Mouse (Mus musculus) midbrain, embryonic 12.5 days (tissue): ENCODE data around the gene Tdg. TPM values are rescaled to one million over a fixed set of nuclear protein-coding genes. Genes with fewer than 3 reads are reported as not detected.
"Not testable (repeated sequence)": the region's sequence is repeated elsewhere in the genome, so short reads cannot be mapped to it uniquely, and the experiment has no call there.

Experiments
- ATAC-seq: fragments of 200-750 bp; cut with Nextera tagmentation; 2 replicates; pipeline ENCODE4 v1.8.0; 2017; ENCODE audit warnings: low read depth, moderate TSS enrichment, moderate library complexity; ENCODE audit not compliant: low FRiP score
- H3K27ac ChIP-seq: fragments of 300-500 bp; sonication (generic); replicated peaks from 2 replicates; pipeline ENCODE4 v1.5.1; 2016; ENCODE audit warnings: mild to moderate bottlenecking
- H3K27me3 ChIP-seq: fragments of 300-500 bp; sonication (generic); 2 replicates; pipeline ENCODE4 v1.6.1; 2016; ENCODE audit warnings: mild to moderate bottlenecking
- H3K36me3 ChIP-seq: fragments of 300-500 bp; sonication (generic); 2 replicates; pipeline ENCODE4 v1.6.1; 2016
- H3K4me1 ChIP-seq: fragments of 300-500 bp; sonication (generic); 2 replicates; pipeline ENCODE4 v1.6.1; 2016
- H3K4me2 ChIP-seq: fragments of 300-500 bp; sonication (generic); replicated peaks from 2 replicates; pipeline ENCODE4 v1.6.1; 2016; ENCODE audit warnings: mild to moderate bottlenecking, moderate library complexity
- H3K4me3 ChIP-seq: fragments of 300-500 bp; sonication (generic); 2 replicates; pipeline ENCODE4 v1.5.1; 2016; ENCODE audit warnings: mild to moderate bottlenecking
- H3K9ac ChIP-seq: fragments of 300-500 bp; sonication (generic); replicated peaks from 2 replicates; pipeline ENCODE4 v1.6.1; 2016; ENCODE audit warnings: mild to moderate bottlenecking, moderate library complexity
- H3K9me3 ChIP-seq: fragments of 300-500 bp; sonication (generic); 2 replicates; pipeline ENCODE4 v1.6.1; 2016; ENCODE audit warnings: mild to moderate bottlenecking
- WGBS: fragments of 180-500 bp; shearing (Covaris S2); methylation state at CpG from one replicate; pipeline ENCODE4 v1.1.7; 2016; 5-methylcytosine and 5-hydroxymethylcytosine counted together
- polyA plus RNA-seq: library from polyadenylated mRNA; unstranded; fragments of >200 nt; fragmentation: Nextera tagmentation; extraction: Ambion mirVana; gene quantifications from 2 replicates; pipeline ENCODE4 v1.2.1, GENCODE M21; 2016

Gene Tdg
- 290 and 294 TPM in 2 replicates for polyA plus RNA-seq

DNA sequence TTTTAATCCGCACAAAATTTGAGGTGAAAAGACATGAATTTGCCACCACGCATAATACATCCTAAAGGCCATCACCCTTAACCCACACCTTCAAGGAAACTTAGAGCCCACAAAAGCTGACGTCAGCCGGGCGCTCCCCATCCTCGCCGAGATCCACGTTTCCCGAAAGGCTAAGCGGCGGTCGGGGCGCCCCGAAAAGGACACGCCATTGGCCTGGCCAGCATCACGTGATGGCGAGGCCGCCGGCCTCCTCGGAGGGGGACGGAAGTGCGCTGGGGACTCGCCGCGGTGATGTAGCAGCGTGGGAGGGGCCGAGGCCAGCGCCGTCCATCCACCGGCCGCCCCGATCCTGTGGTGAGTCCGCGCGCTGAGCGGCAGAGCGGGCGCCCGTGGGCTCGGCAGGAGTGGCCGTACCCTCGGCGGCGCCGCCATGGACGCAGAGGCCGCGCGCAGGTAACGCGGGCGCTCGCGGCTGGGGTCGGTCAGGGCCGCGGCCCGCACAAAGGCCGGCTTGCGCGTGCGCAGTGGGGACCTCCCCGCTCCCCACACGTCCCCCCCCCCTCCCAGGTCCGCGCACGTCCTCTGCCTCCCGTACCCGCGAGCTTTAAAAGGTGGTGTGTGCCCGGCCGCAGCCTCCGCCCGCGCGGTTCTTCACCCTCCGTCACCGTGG is at the start of gene Tdg:
Tdg (plus strand) TSS at position 243 of the 670 bp plus-strand sequence.
- peak; percentile 98 for ATAC-seq
- Histone ChIP-seq H3K4me2 (peak within 1 kb of the TSS; percentile 81), H3K4me3 (peak within 1 kb of the TSS; percentile 69), H3K9ac (peak within 1 kb of the TSS; percentile 77), H3K36me3 (peaks cover 31% of the 10 kb centered on the region), H3K27ac (peak within 1 kb of the TSS; percentile 92), H3K4me1 (peaks cover 22% of the 10 kb centered on the region)
- H3K9me3 ChIP-seq, H3K27me3 ChIP-seq: not testable (repeated sequence)
- 0% methylated on average over 66 of the region's 78 CpGs for WGBS

DNA sequence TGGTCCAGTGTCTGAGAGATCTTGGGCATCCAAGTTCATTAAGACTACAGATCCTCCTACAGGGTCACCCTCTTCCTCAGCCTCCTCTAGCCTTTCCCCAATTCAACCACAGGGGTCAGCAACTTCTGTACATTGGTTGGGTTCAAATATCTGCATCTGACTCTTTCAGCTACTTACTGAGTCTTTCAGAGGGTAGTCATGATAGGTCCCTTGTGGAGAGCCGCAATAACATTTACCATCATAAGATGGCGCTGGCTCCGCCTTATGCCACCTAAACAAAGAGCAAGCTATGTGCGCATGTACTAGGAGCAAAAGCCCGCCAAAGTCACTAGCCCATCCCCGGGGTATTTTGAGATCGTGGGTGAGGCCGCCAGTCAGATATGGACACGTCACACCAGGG is 40.0 kb upstream of the Tdg start:
- H3K9ac ChIP-seq, H3K27ac ChIP-seq, H3K36me3 ChIP-seq, H3K4me1 ChIP-seq, ATAC-seq, H3K4me2 ChIP-seq, H3K9me3 ChIP-seq, H3K4me3 ChIP-seq, H3K27me3 ChIP-seq: not testable (repeated sequence)
- 86% methylated on average over 9 of the region's 9 CpGs for WGBS

DNA sequence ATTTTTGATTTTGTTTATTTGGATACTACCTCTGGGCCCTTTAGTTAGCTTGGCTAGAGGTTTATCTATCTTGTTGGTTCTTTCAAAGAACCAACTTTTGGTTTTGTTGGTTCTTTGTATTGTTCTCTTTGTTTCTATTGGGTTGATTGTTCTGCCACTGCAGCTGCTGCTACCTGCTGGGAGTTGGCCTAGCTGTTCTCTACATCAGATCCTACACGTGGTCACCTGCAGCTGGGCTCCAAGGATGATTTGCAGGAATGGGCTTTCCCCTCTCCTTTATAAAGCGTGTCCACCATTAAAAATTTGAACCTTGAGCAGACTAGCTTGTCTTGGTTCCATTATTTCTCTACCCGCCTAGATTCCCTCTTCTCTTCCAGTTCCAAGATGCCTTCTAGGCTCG is 35.2 kb upstream of the Tdg start:
- H3K27ac ChIP-seq, H3K36me3 ChIP-seq, H3K4me1 ChIP-seq, ATAC-seq, H3K27me3 ChIP-seq, H3K9ac ChIP-seq, H3K9me3 ChIP-seq, H3K4me3 ChIP-seq, H3K4me2 ChIP-seq: not testable (repeated sequence)
- 60% methylated on average over 4 of the region's 4 CpGs for WGBS

DNA sequence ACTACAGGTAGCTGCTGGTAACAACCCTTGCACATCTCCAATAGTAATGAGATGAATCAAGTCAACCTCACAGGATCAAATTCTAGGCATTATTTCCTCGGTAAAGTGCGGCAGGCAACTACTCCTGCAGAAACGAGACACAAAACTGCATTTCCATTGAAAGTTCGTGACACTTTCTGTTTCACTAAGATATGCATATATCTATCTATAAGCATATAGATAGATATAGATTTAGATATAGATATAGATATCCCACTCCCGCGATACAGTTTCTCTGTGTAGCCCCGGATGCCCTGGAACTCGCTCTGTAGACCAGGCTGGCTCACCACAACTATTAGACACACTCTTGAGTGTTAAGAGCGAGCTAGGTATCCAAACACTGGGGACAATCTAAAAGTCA is 7.4 kb upstream of the Tdg start:
- Histone ChIP-seq H3K4me1 (peaks cover 8% of the 10 kb centered on the region), H3K36me3 (no peaks in the 10 kb centered on the region), H3K9me3 (no peaks in the 10 kb centered on the region), H3K27me3 (no peaks in the 10 kb centered on the region), H3K27ac (peak overlapping the region; percentile 82; the same call in 1 of the 2 replicates), H3K4me3 (peak overlapping the region; percentile 72), H3K4me2 (peak overlapping the region; percentile 60), H3K9ac (peak overlapping the region; percentile 80)
- no peak for ATAC-seq
- 32% methylated on average over 9 of the region's 9 CpGs for WGBS

DNA sequence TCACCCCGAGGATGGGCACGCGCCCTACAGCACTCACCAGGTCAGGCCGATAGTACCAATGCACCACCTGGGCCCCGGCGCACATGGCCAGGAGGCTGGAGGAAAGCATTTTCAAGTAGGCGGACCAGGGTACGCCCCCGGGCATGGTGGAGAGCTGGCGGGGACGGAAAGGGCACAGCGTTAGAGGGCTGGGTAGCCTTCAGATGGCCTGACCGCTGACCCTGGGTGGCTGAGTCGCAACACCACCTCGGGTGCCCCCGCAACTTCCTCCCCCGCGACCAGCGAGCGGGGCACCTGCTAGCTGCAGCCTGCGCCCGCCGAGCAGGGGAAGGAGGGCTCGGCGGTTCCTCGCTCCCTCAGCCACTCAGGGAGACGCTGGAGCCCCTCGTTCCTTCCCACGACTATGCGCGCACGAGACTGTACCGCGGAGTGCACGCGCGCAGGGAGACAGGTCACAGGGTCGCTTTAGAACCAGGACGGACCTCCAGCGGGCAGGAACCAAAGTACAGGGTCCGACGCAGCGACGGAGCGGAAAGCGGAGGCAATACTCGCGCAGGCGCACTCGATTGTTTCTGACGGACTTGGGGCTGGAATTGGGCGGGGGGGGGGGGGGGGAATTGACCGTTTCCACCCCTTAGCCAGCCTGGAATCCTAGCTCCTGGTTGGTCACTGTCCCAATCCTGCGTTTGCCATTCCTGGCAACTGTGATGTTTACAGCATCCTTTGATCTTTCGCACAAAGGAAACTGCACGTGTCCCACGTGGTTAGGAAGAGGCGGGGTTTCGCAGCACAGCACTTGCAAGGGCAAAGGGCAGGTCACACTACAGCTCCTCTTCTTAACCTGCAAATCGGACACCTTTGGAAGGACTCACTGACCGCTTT is 6.7 kb upstream of the Tdg start, which contains the start of gene 1190007I07Rik:
1190007I07Rik (minus strand) TSS at position 558 of the 882 bp plus-strand sequence.
- peak within 1 kb of the TSS; percentile 60 for H3K4me2 ChIP-seq
- WGBS, result under 1% methylated on average over 59 of the region's 61 CpGs
- ATAC-seq, result peak; percentile 93
- H3K4me1 ChIP-seq, result peaks cover 8% of the 10 kb centered on the region
- H3K9ac ChIP-seq, result peak within 1 kb of the TSS; percentile 80
- peak within 1 kb of the TSS; percentile 82 for H3K27ac ChIP-seq
- no peaks in the 10 kb centered on the region for H3K36me3 ChIP-seq
- H3K27me3 ChIP-seq, result no peaks in the 10 kb centered on the region
- H3K9me3 ChIP-seq, result no peaks in the 10 kb centered on the region
- H3K4me3 ChIP-seq, result peak within 1 kb of the TSS; percentile 72

DNA sequence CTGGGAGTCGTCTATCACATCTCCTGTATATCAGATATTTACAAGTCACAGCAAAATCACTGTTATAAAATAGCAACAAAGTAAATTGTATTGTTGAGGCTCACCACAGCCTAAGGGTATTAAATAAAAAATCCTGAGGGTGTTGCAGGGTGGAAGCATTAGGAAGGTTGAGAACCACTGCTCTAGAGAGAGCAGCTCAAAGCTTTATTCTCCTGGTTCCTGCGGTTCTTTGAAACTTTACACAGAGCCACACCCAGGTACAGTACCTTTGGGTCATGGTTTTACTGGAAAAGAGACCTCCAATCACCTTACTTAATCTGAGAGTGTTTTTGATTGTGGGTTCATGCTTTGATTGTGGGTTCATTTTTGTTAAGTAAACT is 6.1 kb upstream of the Tdg start:
- H3K9me3 ChIP-seq, H3K4me1 ChIP-seq, H3K36me3 ChIP-seq, H3K27me3 ChIP-seq: not testable (repeated sequence)
- Histone ChIP-seq H3K9ac (peak overlapping the region; percentile 80), H3K27ac (peak overlapping the region; percentile 82), H3K4me3 (peak overlapping the region; percentile 72), H3K4me2 (peak overlapping the region; percentile 60)
- WGBS, result 6% methylated on average over 2 of the region's 2 CpGs
- ATAC-seq, result peak; percentile 8

DNA sequence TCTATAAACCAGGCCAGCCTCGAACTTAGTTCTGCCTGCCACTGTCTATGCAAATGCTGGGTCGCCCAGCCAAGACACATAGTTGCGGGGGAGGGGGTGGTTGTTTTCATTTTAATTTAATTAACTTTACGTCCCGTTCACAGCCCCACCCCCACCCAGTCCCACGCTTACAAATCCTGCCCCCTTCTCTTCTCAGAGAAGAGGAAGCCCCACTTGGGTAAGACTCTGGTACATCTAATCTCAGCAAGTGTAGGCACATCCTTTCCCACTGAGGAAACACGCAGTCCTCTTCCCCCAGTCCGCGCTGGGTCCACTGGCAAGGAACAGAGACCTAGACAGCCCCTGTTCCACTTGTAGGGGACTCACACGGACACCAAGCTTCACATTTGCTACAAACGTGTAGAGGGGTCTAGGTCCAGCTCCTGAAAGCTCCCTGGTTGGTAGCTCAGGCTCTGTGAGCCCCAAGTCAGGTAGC is 480 bp upstream of the Tdg start:
- peak overlapping the region; percentile 81 for H3K4me2 ChIP-seq
- peak; percentile 76 for ATAC-seq
- peak overlapping the region; percentile 69 for H3K4me3 ChIP-seq
- H3K27ac ChIP-seq, result peak overlapping the region; percentile 92
- no peaks in the 10 kb centered on the region for H3K27me3 ChIP-seq
- peaks cover 22% of the 10 kb centered on the region for H3K4me1 ChIP-seq
- H3K36me3 ChIP-seq, result peaks cover 27% of the 10 kb centered on the region
- WGBS, result 5% methylated on average over 11 of the region's 11 CpGs
- peak overlapping the region; percentile 77 for H3K9ac ChIP-seq
- no peaks in the 10 kb centered on the region for H3K9me3 ChIP-seq

DNA sequence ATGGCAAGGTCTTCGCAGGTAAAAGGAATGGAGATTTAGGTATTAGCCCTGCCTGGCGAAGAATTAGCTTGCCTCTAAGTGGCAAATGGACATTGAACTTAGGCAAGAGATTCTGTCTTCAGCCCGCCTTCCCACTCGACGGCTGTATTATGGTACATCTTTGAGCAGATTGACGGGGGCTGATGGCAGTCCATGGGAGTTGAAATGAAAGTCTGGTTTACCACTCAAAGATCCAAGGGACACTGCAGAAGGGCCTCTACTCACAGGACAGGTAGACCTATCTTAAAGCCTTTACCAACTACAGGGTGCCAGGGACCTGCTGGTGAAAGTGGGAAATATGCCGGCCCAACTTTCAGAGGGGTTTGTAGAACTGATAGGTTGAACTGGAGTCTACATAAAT is 869 bp downstream of the Tdg start:
- Histone ChIP-seq H3K4me2 (peak overlapping the region; percentile 79), H3K4me1 (peaks cover 22% of the 10 kb centered on the region), H3K4me3 (peak overlapping the region; percentile 69), H3K36me3 (peaks cover 33% of the 10 kb centered on the region), H3K27ac (peak overlapping the region; percentile 92), H3K27me3 (no peaks in the 10 kb centered on the region), H3K9ac (peak overlapping the region; percentile 77), H3K9me3 (no peaks in the 10 kb centered on the region)
- 24% methylated on average over 7 of the region's 7 CpGs for WGBS
- no peak for ATAC-seq

DNA sequence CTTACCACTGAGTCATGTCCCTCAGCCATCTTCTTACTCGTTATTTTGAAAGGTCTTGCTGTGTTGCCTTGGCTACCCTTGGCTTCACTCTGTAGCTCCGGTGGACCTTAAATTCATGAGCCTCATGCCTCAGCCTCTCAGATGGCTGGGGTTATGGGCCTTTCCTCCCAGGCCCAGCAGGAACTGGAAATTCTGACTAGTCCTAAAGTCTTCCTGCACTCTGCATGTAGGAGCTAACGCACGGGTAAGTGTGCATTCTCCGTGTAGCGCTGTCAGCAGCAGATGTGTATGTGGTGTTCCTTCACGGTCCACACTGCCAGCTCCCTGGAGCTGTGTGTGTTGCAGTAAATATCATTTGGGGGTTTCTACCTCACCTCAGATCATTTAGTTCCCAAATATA is 1.5 kb downstream of the Tdg start:
- Histone ChIP-seq H3K9me3 (no peaks in the 10 kb centered on the region), H3K27ac (no peak overlapping the region), H3K4me1 (peaks cover 22% of the 10 kb centered on the region), H3K4me3 (peak overlapping the region; percentile 69; the same call in 1 of the 2 replicates), H3K4me2 (peak overlapping the region; percentile 79), H3K9ac (0 out of 2 replicates have a peak overlapping the region, but pooled peaks have one; percentile 77), H3K27me3 (no peaks in the 10 kb centered on the region), H3K36me3 (peaks cover 33% of the 10 kb centered on the region)
- WGBS, result 86% methylated on average over 7 of the region's 7 CpGs
- no peak for ATAC-seq

DNA sequence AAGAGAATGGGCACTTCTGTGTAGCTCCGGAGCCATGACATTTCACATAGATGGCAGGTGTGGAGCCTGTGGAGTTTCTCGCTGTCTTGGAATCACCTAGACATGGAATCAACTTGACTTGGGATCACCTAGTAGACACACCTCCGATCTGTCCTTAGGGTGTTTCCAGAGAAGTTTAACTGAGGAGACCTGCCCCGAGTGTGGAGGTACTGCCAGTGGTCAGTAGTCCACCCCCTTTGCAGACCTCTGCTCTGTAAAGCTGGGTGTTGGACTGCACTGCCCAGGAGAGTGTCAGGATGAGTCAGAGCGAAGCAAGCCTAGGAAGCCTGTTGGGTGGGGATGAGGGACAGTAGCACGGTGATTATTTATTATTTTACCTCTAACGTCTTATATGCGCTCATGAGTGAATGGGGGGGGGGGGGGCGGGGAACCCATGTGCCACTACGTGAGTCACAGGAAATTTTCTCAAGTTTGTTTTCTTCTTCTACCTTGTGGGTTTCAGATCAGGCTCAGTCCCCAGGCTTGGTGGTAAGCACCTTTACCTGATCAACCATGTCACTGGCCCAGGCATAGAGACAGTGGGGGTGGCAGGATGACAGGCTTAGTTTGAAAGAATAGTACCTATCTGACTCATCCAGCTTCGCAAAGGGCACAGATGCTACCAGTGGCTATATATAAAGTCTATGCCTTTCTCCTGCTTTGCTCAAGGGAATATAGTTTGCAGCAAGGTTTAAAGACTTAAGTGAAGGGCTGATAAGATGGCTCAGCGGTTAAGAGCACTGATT is 3.1 kb downstream of the Tdg start:
- Histone ChIP-seq H3K27me3 (no peaks in the 10 kb centered on the region), H3K27ac (no peak overlapping the region), H3K4me1 (peaks cover 22% of the 10 kb centered on the region), H3K9ac (no peak overlapping the region), H3K36me3 (peaks cover 45% of the 10 kb centered on the region), H3K4me3 (no peak overlapping the region), H3K4me2 (no peak overlapping the region), H3K9me3 (no peaks in the 10 kb centered on the region)
- ATAC-seq, result no peak
- 96% methylated on average over 12 of the region's 12 CpGs for WGBS

DNA sequence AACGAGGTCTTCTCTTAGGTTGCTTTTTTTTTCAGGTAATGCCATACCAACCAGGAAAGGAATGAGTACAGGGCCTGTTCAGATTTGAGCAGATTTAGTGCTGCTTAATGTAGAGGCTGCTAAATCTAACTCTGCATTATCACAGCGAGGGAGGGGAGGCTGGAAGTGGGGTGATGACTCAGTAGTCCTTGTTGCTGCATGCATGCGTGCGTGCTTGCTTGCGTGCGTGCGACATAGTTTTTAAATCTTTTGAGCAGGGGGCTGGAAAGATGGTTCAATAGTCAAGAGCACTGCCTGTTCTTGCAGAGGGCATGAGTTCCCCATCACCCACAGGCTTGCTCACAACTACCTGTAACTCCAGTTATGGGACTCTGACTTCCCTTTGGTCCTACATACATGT is 4.7 kb downstream of the Tdg start:
- Histone ChIP-seq H3K9me3 (no peaks in the 10 kb centered on the region), H3K4me2 (no peak overlapping the region), H3K27ac (no peak overlapping the region), H3K4me3 (no peak overlapping the region), H3K4me1 (peaks cover 16% of the 10 kb centered on the region), H3K9ac (no peak overlapping the region), H3K27me3 (no peaks in the 10 kb centered on the region), H3K36me3 (peaks cover 57% of the 10 kb centered on the region)
- 98% methylated on average over 7 of the region's 7 CpGs for WGBS
- no peak for ATAC-seq
